Mouse (Mus musculus): ENCODE data around the gene Gm21834.
A peak's percentile ranks its signal among the peaks of the same experiment; 100 is the strongest.

Gm21834 gene

DNA sequence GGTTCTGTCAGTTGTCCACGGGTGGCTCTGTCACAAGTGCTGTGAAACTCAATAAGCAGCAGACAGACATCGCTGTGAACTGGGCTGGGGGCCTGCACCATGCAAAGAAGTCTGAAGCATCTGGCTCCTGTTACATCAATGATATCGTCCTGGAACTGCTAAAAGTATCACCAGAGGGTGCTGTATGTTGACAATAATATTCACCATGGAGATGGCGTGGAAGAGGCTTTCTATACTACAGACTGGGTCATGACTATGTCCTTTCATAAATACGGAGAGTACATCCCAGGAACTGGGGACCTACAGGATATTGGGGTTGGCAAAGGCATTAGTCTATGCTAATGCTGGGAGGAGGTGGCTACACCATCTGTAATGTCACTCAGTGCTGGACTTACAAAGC, at the start of gene Gm21834:
Gm21834 (minus strand) TSS at position 101 of the 400 bp plus-strand sequence.
- DNase-seq, result no peak

DNA sequence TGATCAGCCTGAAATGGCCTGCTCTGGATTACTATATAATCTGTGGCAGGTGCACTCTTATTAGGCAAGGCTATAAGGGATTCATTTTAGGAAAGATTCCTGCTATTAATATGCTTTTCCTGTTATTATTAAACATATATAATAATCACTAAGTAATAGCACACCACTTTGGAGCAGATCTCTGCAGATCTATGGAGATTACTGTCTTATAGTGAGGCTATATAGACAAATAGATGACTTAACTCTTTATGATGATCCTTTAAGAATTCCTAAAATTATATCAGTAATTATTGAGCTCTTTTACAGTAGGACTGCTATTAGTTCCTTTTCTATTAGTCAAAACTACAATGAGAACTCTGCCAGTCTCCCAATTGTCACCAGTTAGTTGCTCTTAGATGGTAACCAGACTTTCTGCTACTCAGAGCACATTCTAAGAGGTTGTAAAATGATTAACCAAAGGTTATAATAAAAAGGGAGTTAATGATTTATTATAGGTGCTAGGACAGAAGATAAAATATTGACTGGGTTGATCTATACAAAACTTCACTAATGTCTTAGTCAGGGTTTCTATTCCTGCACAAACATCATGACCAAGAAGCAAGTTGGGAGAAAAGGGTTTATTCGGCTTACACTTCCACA, 46.3 kb upstream of the Gm21834 start:
- no peak for DNase-seq

- no peak for DNase-seq
Measured at GRCm38 (mm10) chr17:57770904-57771303, 28.9 kb upstream of the Gm21834 start.

- peak; percentile 5 for DNase-seq
Measured at GRCm38 (mm10) chr17:57768622-57769610, 26.9 kb upstream of the Gm21834 start, which contains the start of gene Cntnap5c. Cntnap5c (plus strand) TSS chr17:57769570.

DNA sequence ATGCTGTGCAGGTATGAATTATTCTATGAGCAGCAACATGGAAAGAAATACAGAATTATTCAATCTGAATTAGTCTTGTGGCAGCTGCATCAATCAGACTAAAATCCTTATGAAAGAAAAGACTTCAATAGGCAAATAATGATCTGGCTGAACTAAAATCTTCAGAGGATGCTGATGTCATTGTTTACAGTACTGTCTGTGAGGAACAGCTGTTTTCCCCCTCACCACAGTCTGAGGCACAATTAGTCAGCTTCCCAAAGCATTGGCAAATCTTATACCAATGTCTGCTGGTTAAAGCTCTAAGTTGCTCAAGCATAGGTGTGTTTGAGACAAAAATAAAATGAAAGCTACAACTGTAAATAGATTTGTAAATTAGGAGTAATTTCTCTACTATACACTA, 25.3 kb upstream of the Gm21834 start:
- no peak for DNase-seq

- DNase-seq, result no peak
Measured at GRCm38 (mm10) chr17:57758033-57758432, 16.0 kb upstream of the Gm21834 start.

DNA sequence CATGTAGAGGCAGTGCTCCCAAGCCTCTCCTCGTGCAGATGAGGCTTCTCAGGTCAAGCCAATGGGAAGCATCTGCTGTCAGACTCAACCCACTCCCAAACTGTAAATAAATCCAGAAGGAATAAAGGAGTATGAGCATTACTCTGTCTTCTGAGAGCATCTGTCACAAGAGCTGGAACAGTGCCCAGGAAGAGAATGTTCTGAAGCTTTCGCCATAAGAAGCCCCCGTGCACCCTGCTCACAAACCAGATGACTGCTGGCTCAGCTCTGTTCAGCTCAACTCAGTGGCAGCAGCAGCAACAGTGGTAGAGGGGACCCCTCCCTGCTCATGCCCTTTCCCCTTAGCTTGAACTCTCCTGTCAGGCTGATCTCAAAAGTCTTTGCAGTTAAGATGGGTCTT, 47.2 kb downstream of the Gm21834 start:
- DNase-seq, result no peak

All from cerebellum, adult 8-10 months (tissue).